Mouse (Mus musculus): Measurements from ENCODE around the gene Nhlh1.

- TF ChIP-seq CTCF (IDR thresholded peaks at IDR 0.05; ENCODE audit: borderline replicate concordance, insufficient read depth, low read depth, low read length), result no peak
- TF ChIP-seq POLR2A (IDR thresholded peaks at IDR 0.05; ENCODE audit: borderline replicate concordance, insufficient read depth, low read length), result no peak
Observed at GRCm38 (mm10) chr1:172105101-172105500, 47.7 kb upstream of the Nhlh1 start.
